In genomic region chr3:108013331-108013871, GRCm38 (mm10) we compare ENCODE assay signal across 7 mouse cellular contexts. TPM values are rescaled to one million over a fixed set of nuclear protein-coding genes. Genes with fewer than 3 reads are reported as not detected.
DNase-seq lines count a peak whose midpoint lies in the region; ATAC-seq and TF ChIP-seq lines count a peak whose summit lies in the region.

No protein-coding gene starts in this region.

- H3K4me1 ChIP-seq in ES-Bruce4 (ENCODE audit: control insufficient read depth, insufficient read depth, low read length): peaks cover 1% of the 10 kb centered on the region
- H3K4me1 ChIP-seq in kidney, embryonic 16.5 days (ENCODE audit: insufficient read depth, low read length): peaks cover 20% of the 10 kb centered on the region
- peaks cover 20% of the 10 kb centered on the region for H3K4me1 ChIP-seq in liver, postnatal 0 days (ENCODE audit: insufficient read depth)

- ATAC-seq in kidney, embryonic 16.5 days (ENCODE audit: low FRiP score, low TSS enrichment): no peak
- peak; percentile 7 for ATAC-seq in liver, postnatal 0 days
- ATAC-seq in inflammation-experienced regulatory T-cells, adult 6 months: no peak

- H3K4me3 ChIP-seq in ES-Bruce4 (ENCODE audit: low read depth, low read length): no peak overlapping the region
- no peak overlapping the region for H3K4me3 ChIP-seq in kidney, embryonic 16.5 days (ENCODE audit: low read length)
- H3K4me3 ChIP-seq in liver, postnatal 0 days (ENCODE audit: low read depth, low read length): no peak overlapping the region

- no peaks in the 10 kb centered on the region for H3K36me3 ChIP-seq in ES-Bruce4 (ENCODE audit: control insufficient read depth, insufficient read depth, low read length, poor library complexity, severe bottlenecking)
- no peaks in the 10 kb centered on the region for H3K36me3 ChIP-seq in kidney, embryonic 16.5 days (ENCODE audit: insufficient read depth, low read length)
- no peaks in the 10 kb centered on the region for H3K36me3 ChIP-seq in liver, postnatal 0 days (replicated peaks; ENCODE audit: insufficient read depth, low read length)

- H3K9ac ChIP-seq in ES-Bruce4 (ENCODE audit: low read depth, poor library complexity, severe bottlenecking): no peak overlapping the region
- H3K9ac ChIP-seq in kidney, embryonic 16.5 days (replicated peaks; ENCODE audit: low read length): no peak overlapping the region
- H3K9ac ChIP-seq in liver, postnatal 0 days (replicated peaks): no peak overlapping the region; the same call in 1 of the 2 replicates

- TF ChIP-seq POLR2A in ES-Bruce4 (IDR thresholded peaks at IDR 0.05; ENCODE audit: insufficient read depth, low read length): no peak

- no peaks in the 10 kb centered on the region for H3K27me3 ChIP-seq in ES-Bruce4 (ENCODE audit: control insufficient read depth, insufficient read depth, low read length, poor library complexity, severe bottlenecking)
- no peaks in the 10 kb centered on the region for H3K27me3 ChIP-seq in kidney, embryonic 16.5 days (ENCODE audit: insufficient read depth, low read length)
- no peaks in the 10 kb centered on the region for H3K27me3 ChIP-seq in liver, postnatal 0 days (ENCODE audit: insufficient read depth, low read length)

- DNase-seq in 416B (ENCODE audit: low read depth): peak; percentile 71
- DNase-seq in frontal cortex, postnatal 10 days (ENCODE audit: low spot score in 2 of 2): peak; percentile 28 to 41
- peak; percentile 63 for DNase-seq in liver, postnatal 0 days
- peak; percentile 33 for DNase-seq in yolk sac, embryonic 10.5 days (ENCODE audit: low spot score)

- TF ChIP-seq EP300 in ES-Bruce4 (IDR thresholded peaks at IDR 0.05; ENCODE audit: insufficient read depth, low read depth, low read length): no peak
- peak; percentile 32; the same call in 1 of the 2 replicates for TF ChIP-seq EP300 in liver, postnatal 0 days (IDR thresholded peaks at IDR 0.05; ENCODE audit: low read depth)

- H3K27ac ChIP-seq in ES-Bruce4 (ENCODE audit: insufficient read depth, low read length): peak overlapping the region; percentile 24; the same call in 1 of the 2 replicates
- peak overlapping the region; percentile 0; the same call in 1 of the 2 replicates for H3K27ac ChIP-seq in kidney, embryonic 16.5 days (ENCODE audit: low read length)
- peak overlapping the region; percentile 86 for H3K27ac ChIP-seq in liver, postnatal 0 days (ENCODE audit: low read depth)

- H3K4me2 ChIP-seq in kidney, embryonic 16.5 days (replicated peaks; ENCODE audit: low read depth, low read length): no peak overlapping the region
- H3K4me2 ChIP-seq in liver, postnatal 0 days (ENCODE audit: low read depth, low read length): peak overlapping the region; percentile 52

- no peak for TF ChIP-seq CTCF in ES-Bruce4 (IDR thresholded peaks at IDR 0.05; ENCODE audit: low read depth, low read length)
- TF ChIP-seq CTCF in liver, postnatal 0 days (IDR thresholded peaks at IDR 0.05; ENCODE audit: low read depth): no peak

- H3K9me3 ChIP-seq in ES-Bruce4 (replicated peaks; ENCODE audit: control insufficient read depth, insufficient read depth, low read length, poor library complexity, severe bottlenecking): no peaks in the 10 kb centered on the region
- H3K9me3 ChIP-seq in kidney, embryonic 16.5 days (ENCODE audit: low read length): no peaks in the 10 kb centered on the region
- no peaks in the 10 kb centered on the region for H3K9me3 ChIP-seq in liver, postnatal 0 days (ENCODE audit: low read length)

- 69% methylated on average over 4 of the region's 4 CpGs for WGBS in kidney, embryonic 16.5 days
- 38% methylated on average over 4 of the region's 4 CpGs for WGBS in liver, postnatal 0 days (ENCODE audit: insufficient replicate concordance)

RNA-seq across cellular contexts. Expression of gene Gstm1, which starts 4.4 kb away (rescaled TPM):
- polyA plus RNA-seq in ES-Bruce4 (2011; ENCODE audit: insufficient read depth, insufficient read length, low read depth, missing spikeins): 163 and 187 TPM in 2 replicates
- polyA plus RNA-seq in kidney, embryonic 16.5 days (2015; fragmentation: Nextera tagmentation; extraction: Ambion mirVana): 109 and 124 TPM in 2 replicates
- 188 and 211 TPM in 2 replicates for polyA plus RNA-seq in liver, postnatal 0 days (2015; fragmentation: Nextera tagmentation; extraction: Ambion mirVana)
- polyA plus RNA-seq in inflammation-experienced regulatory T-cells, adult 6 months (2017; shearing (Covaris generic)): 1 to 10 TPM; 1.1 to 2.7 (median 1.4) TPM

RNA-seq across cellular contexts. Expression of gene Gstm2, which starts 27.1 kb away (rescaled TPM):
- 74.8 and 77.0 TPM in 2 replicates for polyA plus RNA-seq in ES-Bruce4 (2011; ENCODE audit: insufficient read depth, insufficient read length, low read depth, missing spikeins)
- 115 and 132 TPM in 2 replicates for polyA plus RNA-seq in kidney, embryonic 16.5 days (2015; fragmentation: Nextera tagmentation; extraction: Ambion mirVana)
- polyA plus RNA-seq in liver, postnatal 0 days (2015; fragmentation: Nextera tagmentation; extraction: Ambion mirVana): 11.7 TPM in 2 replicates
- polyA plus RNA-seq in inflammation-experienced regulatory T-cells, adult 6 months (2017; shearing (Covaris generic)): not detected

RNA-seq across cellular contexts. Expression of gene Gstm4, which starts 31.3 kb away (rescaled TPM):
- 14.0 and 15.1 TPM in 2 replicates for polyA plus RNA-seq in ES-Bruce4 (2011; ENCODE audit: insufficient read depth, insufficient read length, low read depth, missing spikeins)
- polyA plus RNA-seq in kidney, embryonic 16.5 days (2015; fragmentation: Nextera tagmentation; extraction: Ambion mirVana): 19.8 and 20.4 TPM in 2 replicates
- 12.9 and 13.5 TPM in 2 replicates for polyA plus RNA-seq in liver, postnatal 0 days (2015; fragmentation: Nextera tagmentation; extraction: Ambion mirVana)
- 1 to 10 TPM; 3.1 to 5.5 (median 5.0) TPM for polyA plus RNA-seq in inflammation-experienced regulatory T-cells, adult 6 months (2017; shearing (Covaris generic))

RNA-seq across cellular contexts. Expression of gene Gstm3, which starts 44.3 kb away (rescaled TPM):
- polyA plus RNA-seq in ES-Bruce4 (2011; ENCODE audit: insufficient read depth, insufficient read length, low read depth, missing spikeins): 24.6 and 31.6 TPM in 2 replicates
- polyA plus RNA-seq in kidney, embryonic 16.5 days (2015; fragmentation: Nextera tagmentation; extraction: Ambion mirVana): 0.18 and 0.24 TPM in 2 replicates
- 1.9 and 2.0 TPM in 2 replicates for polyA plus RNA-seq in liver, postnatal 0 days (2015; fragmentation: Nextera tagmentation; extraction: Ambion mirVana)
- not detected for polyA plus RNA-seq in inflammation-experienced regulatory T-cells, adult 6 months (2017; shearing (Covaris generic))

Comparison
In these comparisons a context has a peak if more than half of its experiments do, and no peak if none do; other contexts are left out.
1. H3K27ac ChIP-seq: peak in every context shown above with its lines; median percentile 86 in liver, postnatal 0 days; 24 in ES-Bruce4; 0 in kidney, embryonic 16.5 days.
2. RNA of gene Gstm1, which starts 4.4 kb away (polyA plus RNA-seq): 188 to 211 TPM in liver, postnatal 0 days, 163 to 187 TPM in ES-Bruce4 and 109 to 124 TPM in kidney, embryonic 16.5 days; 1.1 to 2.7 TPM in inflammation-experienced regulatory T-cells, adult 6 months; every median in the first group is over 10 times any median in the second.
3. RNA of gene Gstm2, which starts 27.1 kb away (polyA plus RNA-seq): 115 to 132 TPM in kidney, embryonic 16.5 days, 74.8 to 77.0 TPM in ES-Bruce4 and 11.7 TPM in liver, postnatal 0 days; not detected in inflammation-experienced regulatory T-cells, adult 6 months; every median in the first group is over 10 times any median in the second.
4. Peak in every context shown above with its lines, with median percentiles within 50 percentile points of each other: DNase-seq.